Mouse (Mus musculus): ENCODE data around the gene Muc4.

DNA sequence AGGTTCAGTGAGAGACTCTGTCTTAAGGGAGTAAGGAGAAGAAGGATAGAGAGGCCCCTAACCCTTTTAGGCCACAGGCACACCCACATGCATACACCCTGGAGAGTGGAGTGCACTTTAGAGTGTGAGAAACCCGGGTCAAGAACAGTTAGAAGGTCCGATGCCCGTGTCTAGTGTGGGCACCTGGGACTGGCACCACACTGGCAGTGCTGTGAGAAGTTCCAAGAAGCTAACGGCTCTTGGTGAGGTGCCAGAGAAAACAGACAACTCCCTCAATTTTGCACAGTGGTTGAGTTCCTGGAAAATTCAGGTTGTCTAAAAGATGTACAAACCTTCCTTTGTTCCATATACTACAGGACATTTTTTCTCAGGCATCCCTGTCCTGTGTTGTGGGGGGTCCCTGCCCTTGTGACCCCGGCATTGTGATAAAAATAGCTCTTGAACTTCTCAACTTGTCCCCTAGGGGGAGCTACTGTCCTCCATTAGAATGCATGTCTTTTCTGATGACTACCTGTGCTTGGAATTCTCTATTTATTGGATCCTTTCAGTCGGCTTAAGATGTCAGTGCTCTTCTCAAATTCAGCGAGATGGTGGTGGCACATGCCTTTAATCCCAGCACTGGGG is 38.7 kb upstream of the Muc4 start:
- TF ChIP-seq CTCF (IDR thresholded peaks at IDR 0.05; ENCODE audit: low read depth, low read length) (peak; percentile 49), POLR2A (IDR thresholded peaks at IDR 0.05; ENCODE audit: extremely low read depth, insufficient read depth, low read length) (no peak)
